ENCODE assay signal across 10 mouse cellular contexts in the genomic region with DNA sequence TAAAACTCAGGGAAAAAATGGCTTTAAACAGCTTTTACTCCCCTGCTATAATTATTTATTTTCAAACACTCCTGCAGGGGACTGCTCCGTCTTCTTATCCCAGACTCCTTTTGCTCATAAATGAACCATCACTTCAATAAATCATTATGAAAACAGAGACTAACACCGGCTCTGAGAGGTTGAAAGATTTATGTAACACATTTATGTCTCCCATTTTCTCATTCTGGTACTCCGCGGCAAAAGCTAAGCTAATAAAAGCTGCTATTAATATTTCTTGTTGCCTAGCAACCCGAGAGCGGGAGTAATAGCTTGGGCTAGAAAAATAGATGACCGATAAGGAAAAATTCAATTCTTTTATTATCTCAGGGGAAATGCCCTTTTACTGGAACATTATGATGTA.
DNase-seq lines count a peak whose midpoint lies in the region; ATAC-seq and TF ChIP-seq lines count a peak whose summit lies in the region.
"Had no signal": no experiment of that assay in that cellular context is flagged by ENCODE, and none has a peak within 500 bp of the region (broad histone marks: within the 10 kb centered on the region; RNA-seq: fewer than 3 reads in every experiment).

No protein-coding gene starts in this region.

- no peaks in the 10 kb centered on the region for H3K9me3 ChIP-seq in heart, embryonic 14.5 days (ENCODE audit: control insufficient read depth, low read length)
- H3K9me3 ChIP-seq in liver, embryonic 12.5 days (replicated peaks) = no peaks in the 10 kb centered on the region
- no peaks in the 10 kb centered on the region for H3K9me3 ChIP-seq in liver, postnatal 0 days (ENCODE audit: low read length)
- no peaks in the 10 kb centered on the region for H3K9me3 ChIP-seq in midbrain, embryonic 16.5 days (replicated peaks; ENCODE audit: control insufficient read depth, low read length, poor library complexity, severe bottlenecking)
- H3K9me3 ChIP-seq: liver, embryonic 15.5 days had no signal

- no peak overlapping the region for H3K9ac ChIP-seq in heart, embryonic 14.5 days (ENCODE audit: low read length)
- no peak overlapping the region for H3K9ac ChIP-seq in liver, embryonic 12.5 days
- no peak overlapping the region for H3K9ac ChIP-seq in liver, postnatal 0 days (replicated peaks)
- no peak overlapping the region for H3K9ac ChIP-seq in midbrain, embryonic 16.5 days (ENCODE audit: low read depth, low read length)
- H3K9ac ChIP-seq: liver, embryonic 15.5 days had no signal

- peak overlapping the region in 1 of 2 experiments; percentile 25; a peak in 2 of 4 replicates for H3K4me3 ChIP-seq in heart, embryonic 14.5 days (ENCODE audit: control insufficient read depth in 1 of 2, insufficient read depth in 1 of 2, low read depth in 1 of 2, low read length in 2 of 2)
- no peak overlapping the region for H3K4me3 ChIP-seq in liver, embryonic 12.5 days
- no peak overlapping the region for H3K4me3 ChIP-seq in liver, postnatal 0 days (ENCODE audit: low read depth, low read length)
- H3K4me3 ChIP-seq in midbrain, embryonic 16.5 days (ENCODE audit: low read depth, low read length) = no peak overlapping the region
- H3K4me3 ChIP-seq: liver, embryonic 15.5 days had no signal

- H3K27me3 ChIP-seq in heart, embryonic 14.5 days (ENCODE audit: control insufficient read depth, insufficient read depth, low read length) = 0 out of 2 replicates have a peak, but pooled peaks cover 3% of the 10 kb centered on the region
- peaks cover 36% of the 10 kb centered on the region for H3K27me3 ChIP-seq in liver, embryonic 12.5 days (replicated peaks)
- H3K27me3 ChIP-seq in liver, postnatal 0 days (ENCODE audit: insufficient read depth, low read length) = 0 out of 2 replicates have a peak, but pooled peaks cover 4% of the 10 kb centered on the region
- no peaks in the 10 kb centered on the region for H3K27me3 ChIP-seq in midbrain, embryonic 16.5 days (ENCODE audit: control insufficient read depth, insufficient read depth, low read depth, low read length)

- no peak for TF ChIP-seq CTCF in liver, postnatal 0 days (IDR thresholded peaks at IDR 0.05; ENCODE audit: low read depth)

- no peak overlapping the region for H3K27ac ChIP-seq in heart, embryonic 14.5 days (replicated peaks in 1 of 2; ENCODE audit: control insufficient read depth in 1 of 2, insufficient read depth in 1 of 2, low read depth in 2 of 2, low read length in 2 of 2)
- H3K27ac ChIP-seq in liver, embryonic 12.5 days = no peak overlapping the region
- no peak overlapping the region for H3K27ac ChIP-seq in liver, postnatal 0 days (ENCODE audit: low read depth)
- H3K27ac ChIP-seq in midbrain, embryonic 16.5 days (ENCODE audit: low read length) = peak overlapping the region; percentile 83
- H3K27ac ChIP-seq: liver, embryonic 15.5 days had no signal

- peak overlapping the region; percentile 55 for H3K4me2 ChIP-seq in heart, embryonic 14.5 days (ENCODE audit: low read length)
- peak overlapping the region; percentile 41; the same call in 1 of the 2 replicates for H3K4me2 ChIP-seq in liver, embryonic 12.5 days
- no peak overlapping the region for H3K4me2 ChIP-seq in liver, postnatal 0 days (ENCODE audit: low read depth, low read length)
- peak overlapping the region; percentile 24 for H3K4me2 ChIP-seq in midbrain, embryonic 16.5 days (ENCODE audit: low read length)
- H3K4me2 ChIP-seq: liver, embryonic 15.5 days had no signal

- H3K36me3 ChIP-seq in heart, embryonic 14.5 days (ENCODE audit: control insufficient read depth, insufficient read depth, low read length) = no peaks in the 10 kb centered on the region
- H3K36me3 ChIP-seq in liver, embryonic 12.5 days = no peaks in the 10 kb centered on the region
- H3K36me3 ChIP-seq in liver, postnatal 0 days (replicated peaks; ENCODE audit: insufficient read depth, low read length) = no peaks in the 10 kb centered on the region
- H3K36me3 ChIP-seq in midbrain, embryonic 16.5 days (ENCODE audit: control insufficient read depth, insufficient read depth, low read length) = no peaks in the 10 kb centered on the region
- H3K36me3 ChIP-seq: liver, embryonic 15.5 days had no signal

- peaks cover 13 to 21% of the 10 kb centered on the region in 2 experiments for H3K4me1 ChIP-seq in heart, embryonic 14.5 days (ENCODE audit: control insufficient read depth in 2 of 2, insufficient read depth in 2 of 2, low read length in 2 of 2)
- peaks cover 16% of the 10 kb centered on the region for H3K4me1 ChIP-seq in liver, embryonic 12.5 days
- no peaks in the 10 kb centered on the region for H3K4me1 ChIP-seq in liver, postnatal 0 days (ENCODE audit: insufficient read depth)
- H3K4me1 ChIP-seq in midbrain, embryonic 16.5 days (ENCODE audit: control insufficient read depth, insufficient read depth, low read length) = peaks cover 39% of the 10 kb centered on the region

- no peak for TF ChIP-seq EP300 in liver, postnatal 0 days (IDR thresholded peaks at IDR 0.05; ENCODE audit: low read depth)

- WGBS in heart, embryonic 14.5 days = 59% methylated on average over 7 of the region's 7 CpGs
- WGBS in liver, embryonic 12.5 days (ENCODE audit: insufficient replicate concordance) = 71% methylated on average over 7 of the region's 7 CpGs
- WGBS in liver, postnatal 0 days (ENCODE audit: insufficient replicate concordance) = 53% methylated on average over 7 of the region's 7 CpGs
- 39% methylated on average over 7 of the region's 7 CpGs for WGBS in midbrain, embryonic 16.5 days

- no peak for ATAC-seq in heart, embryonic 14.5 days (ENCODE audit: insufficient number of reproducible peaks, insufficient read depth, low FRiP score, low read depth)
- no peak for ATAC-seq in liver, embryonic 12.5 days
- ATAC-seq in liver, postnatal 0 days = no peak
- no peak for ATAC-seq in midbrain, embryonic 16.5 days
- no peak for ATAC-seq in megakaryocyte, adult 5-6 weeks (ENCODE audit: poor library complexity, severe bottlenecking)

- no peak for DNase-seq in heart, postnatal 4 days
- DNase-seq in liver, postnatal 0 days = no peak
- peak; percentile 55 for DNase-seq in forelimb bud, embryonic 11.5 days (ENCODE audit: low read depth, low spot score)
- DNase-seq in cerebellum, adult 11-12 months = no peak
- DNase-seq: cerebellum, postnatal 25 days had no signal
